Mouse (Mus musculus) limb, embryonic 13.5 days (tissue): ENCODE results near the gene Hspb3. TPM values are rescaled to one million over a fixed set of nuclear protein-coding genes. Genes with fewer than 3 reads are reported as not detected.

Source experiments
- ATAC-seq: fragments of 200-750 bp; cut with Nextera tagmentation; 2 replicates; pipeline ENCODE4 v1.8.0; 2017; ENCODE audit warnings: low read depth, moderate number of reproducible peaks, moderate TSS enrichment; ENCODE audit not compliant: low FRiP score
- H3K27ac ChIP-seq: fragments of 300-500 bp; sonication (generic); 2 replicates; pipeline ENCODE4 v1.5.1; 2015; ENCODE audit warnings: inconsistent platforms, mild to moderate bottlenecking, moderate library complexity
- H3K27me3 ChIP-seq: fragments of 300-500 bp; sonication (generic); 2 replicates; pipeline ENCODE4 v1.6.1; 2015; ENCODE audit warnings: mild to moderate bottlenecking, inconsistent platforms
- H3K36me3 ChIP-seq: fragments of 300-500 bp; sonication (generic); 2 replicates; pipeline ENCODE4 v1.6.1; 2015; ENCODE audit warnings: inconsistent platforms, mild to moderate bottlenecking, moderate library complexity
- H3K4me1 ChIP-seq: fragments of 300-500 bp; sonication (generic); 2 replicates; pipeline ENCODE4 v1.6.1; 2015; ENCODE audit warnings: inconsistent platforms
- H3K4me2 ChIP-seq: fragments of 300-500 bp; sonication (generic); replicated peaks from 2 replicates; pipeline ENCODE4 v1.6.1; 2015; ENCODE audit warnings: inconsistent platforms, mild to moderate bottlenecking, moderate library complexity
- H3K4me3 ChIP-seq: fragments of 300-500 bp; sonication (generic); 2 replicates; pipeline ENCODE4 v1.5.1; 2015; ENCODE audit warnings: moderate library complexity, mild to moderate bottlenecking, inconsistent platforms
- H3K9ac ChIP-seq: fragments of 300-500 bp; sonication (generic); 2 replicates; pipeline ENCODE4 v1.6.1; 2015; ENCODE audit warnings: mild to moderate bottlenecking, inconsistent platforms
- H3K9me3 ChIP-seq: fragments of 300-500 bp; sonication (generic); 2 replicates; pipeline ENCODE4 v1.6.1; 2016; ENCODE audit warnings: inconsistent platforms
- WGBS: fragments of 180-500 bp; shearing (Covaris S2); methylation state at CpG from one replicate; pipeline ENCODE4 v1.1.7; 2015; 5-methylcytosine and 5-hydroxymethylcytosine counted together
- polyA plus RNA-seq: library from polyadenylated mRNA; unstranded; fragments of >200 nt; fragmentation: Nextera tagmentation; extraction: Ambion mirVana; gene quantifications from 2 replicates; pipeline ENCODE4 v1.2.1, GENCODE M21; 2015

The Hspb3 gene
- polyA plus RNA-seq, 1 experiment from 2014 or later: 10.9 TPM

- Histone ChIP-seq H3K4me2 (no peak overlapping the region), H3K36me3 (no peaks in the 10 kb centered on the region), H3K27me3 (no peaks in the 10 kb centered on the region), H3K4me1 (0 out of 2 replicates have a peak, but pooled peaks cover 6% of the 10 kb centered on the region), H3K27ac (no peak overlapping the region), H3K9me3 (peaks cover 8% of the 10 kb centered on the region; the same call in 1 of the 2 replicates), H3K4me3 (no peak overlapping the region), H3K9ac (no peak overlapping the region)
- ATAC-seq: no peak
- 91% methylated on average over 7 of the region's 7 CpGs for WGBS
Measured at GRCm38 (mm10) chr13:113680646-113681045, 17.2 kb upstream of the Hspb3 start.

DNA sequence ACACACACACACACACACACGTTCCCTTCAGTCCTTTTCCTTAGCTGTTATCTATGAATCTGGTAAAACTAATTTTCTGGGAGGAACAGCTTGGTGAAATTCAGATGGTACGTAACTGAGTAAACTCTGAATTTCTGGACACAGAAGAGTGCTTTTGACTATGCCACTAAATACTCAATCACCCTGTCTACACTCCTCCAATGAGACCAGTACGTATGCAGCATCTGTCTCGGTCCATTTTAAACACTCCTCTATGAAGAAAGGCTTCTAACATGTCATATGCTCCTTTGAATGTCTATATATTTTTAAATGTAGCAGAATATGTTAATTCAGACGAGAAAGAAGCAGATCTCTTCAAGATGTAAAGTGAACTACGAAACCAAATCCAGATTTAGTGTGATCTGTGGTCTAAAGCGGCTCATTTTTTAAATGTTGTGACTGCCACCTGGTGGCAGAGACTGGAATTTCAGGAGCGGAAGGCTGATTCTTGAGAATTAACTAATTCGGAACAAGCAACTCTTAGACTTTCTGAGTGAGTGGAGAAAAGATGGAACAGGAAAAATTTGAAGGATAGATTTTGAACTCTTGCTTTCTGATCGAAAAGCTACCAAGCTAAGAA, 6.1 kb upstream of the Hspb3 start:
- H3K9me3 ChIP-seq: no peaks in the 10 kb centered on the region
- no peak overlapping the region for H3K4me3 ChIP-seq
- H3K9ac ChIP-seq: no peak overlapping the region
- no peak overlapping the region for H3K4me2 ChIP-seq
- 34% methylated on average over 10 of the region's 10 CpGs for WGBS
- H3K36me3 ChIP-seq: no peaks in the 10 kb centered on the region
- no peaks in the 10 kb centered on the region for H3K4me1 ChIP-seq
- ATAC-seq: peak; percentile 15; the same call in 1 of the 2 replicates
- H3K27me3 ChIP-seq: no peaks in the 10 kb centered on the region
- H3K27ac ChIP-seq: no peak overlapping the region

GRCm38 (mm10) chr13:113663883-113664282, 407 bp upstream of the Hspb3 start:
- Histone ChIP-seq H3K4me1 (no peaks in the 10 kb centered on the region), H3K4me3 (no peak overlapping the region), H3K9me3 (no peaks in the 10 kb centered on the region), H3K27me3 (no peaks in the 10 kb centered on the region), H3K9ac (peak overlapping the region; percentile 36; the same call in 1 of the 2 replicates), H3K4me2 (no peak overlapping the region), H3K27ac (no peak overlapping the region), H3K36me3 (no peaks in the 10 kb centered on the region)
- no peak for ATAC-seq
- whole genome bisulfite sequencing: 70% methylated on average over 7 of the region's 7 CpGs

DNA sequence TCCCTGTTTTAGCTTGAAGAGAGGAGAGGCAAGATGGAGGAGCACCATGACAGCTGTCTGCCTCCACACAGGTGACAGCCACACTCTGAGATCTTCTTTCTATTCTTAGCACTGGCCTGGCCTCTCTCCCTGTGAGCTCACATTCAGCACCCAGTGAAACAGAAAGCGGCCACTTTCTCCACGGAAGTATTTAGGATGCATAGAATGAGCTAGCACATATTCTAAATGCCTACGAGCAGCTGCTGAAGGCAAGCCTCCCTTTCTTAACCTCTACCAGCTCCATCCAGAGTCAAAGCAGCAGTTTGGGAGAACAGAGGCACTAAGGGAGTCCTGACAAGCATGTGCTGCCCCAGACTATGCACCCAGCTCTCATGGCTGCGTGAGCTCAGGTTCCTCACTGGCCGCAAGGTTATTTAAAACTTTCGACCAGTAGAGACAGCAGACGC, 1.6 kb downstream of the Hspb3 start:
- no peak overlapping the region for H3K4me2 ChIP-seq
- no peaks in the 10 kb centered on the region for H3K27me3 ChIP-seq
- H3K4me1 ChIP-seq: no peaks in the 10 kb centered on the region
- WGBS: 64% methylated on average over 7 of the region's 7 CpGs
- no peaks in the 10 kb centered on the region for H3K9me3 ChIP-seq
- H3K4me3 ChIP-seq: no peak overlapping the region
- H3K27ac ChIP-seq: no peak overlapping the region
- peak; percentile 77 for ATAC-seq
- H3K9ac ChIP-seq: no peak overlapping the region
- H3K36me3 ChIP-seq: no peaks in the 10 kb centered on the region

GRCm38 (mm10) chr13:113660576-113661310, 2.7 kb downstream of the Hspb3 start:
- Histone ChIP-seq H3K9ac (no peak overlapping the region), H3K4me2 (no peak overlapping the region), H3K4me3 (no peak overlapping the region), H3K27me3 (no peaks in the 10 kb centered on the region), H3K4me1 (no peaks in the 10 kb centered on the region), H3K36me3 (no peaks in the 10 kb centered on the region), H3K27ac (no peak overlapping the region), H3K9me3 (no peaks in the 10 kb centered on the region)
- 73% methylated on average over 9 of the region's 9 CpGs for WGBS
- ATAC-seq: no peak

- no peak for ATAC-seq
- Histone ChIP-seq H3K36me3 (no peaks in the 10 kb centered on the region), H3K4me2 (no peak overlapping the region), H3K27me3 (no peaks in the 10 kb centered on the region), H3K9me3 (no peaks in the 10 kb centered on the region), H3K4me1 (no peaks in the 10 kb centered on the region), H3K9ac (no peak overlapping the region), H3K27ac (no peak overlapping the region), H3K4me3 (no peak overlapping the region)
- WGBS: 73% methylated on average over 7 of the region's 7 CpGs
Measured at GRCm38 (mm10) chr13:113657204-113657603, 6.3 kb downstream of the Hspb3 start.

DNA sequence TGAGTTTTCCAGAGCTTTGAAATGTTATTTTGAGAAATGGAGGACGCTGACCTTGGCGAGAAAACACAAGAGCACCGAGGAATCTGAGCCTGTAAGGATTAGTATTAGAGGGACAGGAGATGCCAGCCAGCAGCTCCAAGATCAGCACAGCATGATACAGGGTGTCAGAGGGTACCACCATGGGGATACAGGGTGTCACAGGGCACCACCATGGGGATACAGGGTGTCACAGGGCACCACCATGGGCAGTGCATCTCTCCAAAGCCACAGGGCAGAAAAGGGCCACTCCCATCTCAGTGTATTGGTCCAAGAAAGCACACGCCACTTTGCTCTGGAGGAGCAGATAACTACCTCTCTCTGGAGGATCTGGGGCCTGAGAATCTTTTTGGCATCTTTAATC, 6.8 kb downstream of the Hspb3 start:
- ATAC-seq: no peak
- 84% methylated on average over 4 of the region's 4 CpGs for WGBS

GRCm38 (mm10) chr13:113655511-113655910, 8.0 kb downstream of the Hspb3 start:
- no peak overlapping the region for H3K4me2 ChIP-seq
- H3K9ac ChIP-seq: no peak overlapping the region
- no peaks in the 10 kb centered on the region for H3K9me3 ChIP-seq
- H3K36me3 ChIP-seq: no peaks in the 10 kb centered on the region
- no peaks in the 10 kb centered on the region for H3K4me1 ChIP-seq
- ATAC-seq: no peak
- no peaks in the 10 kb centered on the region for H3K27me3 ChIP-seq
- no peak overlapping the region for H3K4me3 ChIP-seq
- H3K27ac ChIP-seq: no peak overlapping the region
- 87% methylated on average over 4 of the region's 4 CpGs for WGBS

More for the DNA sequence above, 6.8 kb downstream of the Hspb3 start:
- no peak overlapping the region for H3K27ac ChIP-seq
- no peaks in the 10 kb centered on the region for H3K9me3 ChIP-seq
- H3K36me3 ChIP-seq: no peaks in the 10 kb centered on the region
- H3K4me1 ChIP-seq: no peaks in the 10 kb centered on the region
- no peak overlapping the region for H3K4me3 ChIP-seq
- H3K4me2 ChIP-seq: no peak overlapping the region
- no peaks in the 10 kb centered on the region for H3K27me3 ChIP-seq
- H3K9ac ChIP-seq: no peak overlapping the region

DNA sequence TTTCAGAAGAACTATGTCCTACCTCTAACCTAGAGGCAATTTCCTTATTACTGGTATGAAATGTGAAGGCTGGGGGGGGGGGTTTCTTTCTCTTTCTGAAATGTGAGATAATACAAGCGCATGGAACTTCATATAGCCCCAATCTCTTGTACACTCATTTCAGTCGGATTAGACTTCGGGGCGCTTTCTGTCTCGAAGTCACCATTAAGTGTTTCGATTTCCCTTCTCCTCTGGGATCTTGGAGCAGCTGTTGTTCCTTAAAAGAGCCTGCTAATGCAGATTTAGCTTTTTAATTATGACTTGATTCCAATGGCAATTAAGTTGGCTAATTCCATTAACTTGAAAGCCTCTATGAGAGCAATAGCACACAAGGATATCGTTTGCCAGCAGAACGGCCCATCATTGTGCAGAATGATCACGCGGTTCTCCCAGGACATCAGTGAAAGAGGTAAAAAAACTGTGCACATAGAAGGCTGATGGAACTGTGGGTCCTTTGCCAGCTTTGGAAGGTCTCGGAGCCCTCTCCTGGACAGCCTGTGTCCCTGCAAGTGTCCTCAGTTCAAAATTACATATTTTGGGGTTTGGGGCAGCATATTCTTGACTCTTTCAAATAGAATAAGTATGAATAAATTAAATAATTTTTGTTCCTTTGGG, 22.4 kb downstream of the Hspb3 start:
- no peaks in the 10 kb centered on the region for H3K9me3 ChIP-seq
- no peaks in the 10 kb centered on the region for H3K36me3 ChIP-seq
- 73% methylated on average over 11 of the region's 11 CpGs for whole genome bisulfite sequencing
- no peaks in the 10 kb centered on the region for H3K27me3 ChIP-seq
- no peak for ATAC-seq
- H3K27ac ChIP-seq: no peak overlapping the region
- H3K9ac ChIP-seq: no peak overlapping the region
- no peak overlapping the region for H3K4me2 ChIP-seq
- no peak overlapping the region for H3K4me3 ChIP-seq
- peaks cover 2% of the 10 kb centered on the region; the same call in 1 of the 2 replicates for H3K4me1 ChIP-seq

DNA sequence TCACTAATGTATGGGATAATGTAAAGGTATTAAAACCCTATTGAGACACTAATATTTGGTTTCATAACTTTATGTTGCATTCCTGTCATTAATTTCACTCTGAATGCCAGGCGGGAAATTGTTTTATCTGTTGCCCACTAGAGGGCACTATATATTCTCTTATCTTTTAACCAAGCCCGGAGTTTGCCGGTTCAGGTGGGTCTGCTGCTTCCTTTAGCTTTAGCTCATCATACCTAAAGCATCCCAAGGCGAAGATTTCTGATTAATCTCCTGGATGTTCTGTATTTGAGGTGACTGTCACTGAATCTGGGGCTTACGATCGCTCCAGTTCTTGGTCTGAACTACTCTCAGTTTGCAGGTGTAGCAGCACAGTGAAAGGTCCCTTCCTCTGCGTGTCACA, 24.6 kb downstream of the Hspb3 start:
- no peak overlapping the region for H3K4me3 ChIP-seq
- no peaks in the 10 kb centered on the region for H3K9me3 ChIP-seq
- H3K27me3 ChIP-seq: no peaks in the 10 kb centered on the region
- H3K4me1 ChIP-seq: peaks cover 4% of the 10 kb centered on the region; the same call in 1 of the 2 replicates
- H3K9ac ChIP-seq: no peak overlapping the region
- no peak for ATAC-seq
- H3K27ac ChIP-seq: no peak overlapping the region
- no peaks in the 10 kb centered on the region for H3K36me3 ChIP-seq
- 25% methylated on average over 7 of the region's 7 CpGs for WGBS
- H3K4me2 ChIP-seq: 0 out of 2 replicates have a peak overlapping the region, but pooled peaks have one; percentile 5

- no peak for ATAC-seq
- Histone ChIP-seq H3K27ac (no peak overlapping the region), H3K4me2 (no peak overlapping the region), H3K4me3 (no peak overlapping the region), H3K4me1 (peaks cover 4% of the 10 kb centered on the region; the same call in 1 of the 2 replicates), H3K9ac (no peak overlapping the region), H3K9me3 (no peaks in the 10 kb centered on the region), H3K27me3 (no peaks in the 10 kb centered on the region), H3K36me3 (no peaks in the 10 kb centered on the region)
- 78% methylated on average over 17 of the region's 17 CpGs for WGBS
Measured at GRCm38 (mm10) chr13:113635799-113636222, 27.7 kb downstream of the Hspb3 start.
